Mouse (Mus musculus) cortical plate, adult 2 months (tissue): Measurements from ENCODE around the gene Mnd1. TPM values are rescaled to one million over a fixed set of nuclear protein-coding genes. Genes with fewer than 3 reads are reported as not detected.

ENCODE experiments used
- H3K27ac ChIP-seq: fragments of 200-500 bp; 2 replicates; pipeline ENCODE4 v1.5.1; 2012; ENCODE audit warnings: low read length, control low read depth, inconsistent platforms; ENCODE audit not compliant: insufficient read depth
- H3K4me1 ChIP-seq: fragments of 200-500 bp; 2 replicates; pipeline ENCODE4 v1.6.1; 2011; ENCODE audit warnings: low read length; ENCODE audit not compliant: control insufficient read depth, insufficient read depth
- H3K4me3 ChIP-seq: fragments of 200-500 bp; 2 replicates; pipeline ENCODE4 v1.5.1; 2011; ENCODE audit warnings: mild to moderate bottlenecking, low read length, control low read depth; ENCODE audit not compliant: insufficient read depth
- CTCF ChIP-seq: fragments of 200-500 bp; IDR thresholded peaks from 2 replicates; pipeline ENCODE4 v1.5.1; 2011; ENCODE audit warnings: mild to moderate bottlenecking, control low read depth, low read length; ENCODE audit not compliant: insufficient read depth; ENCODE audit errors: extremely low read depth
- POLR2A ChIP-seq: fragments of 200-500 bp; IDR thresholded peaks from 2 replicates; pipeline ENCODE4 v1.6.1; 2011; ENCODE audit warnings: mild to moderate bottlenecking, low read length, control low read depth; ENCODE audit not compliant: insufficient read depth; ENCODE audit errors: extremely low read depth
- polyA plus RNA-seq: library from polyadenylated mRNA; depleted of rRNA; stranded (reverse); fragments of >200 nt; gene quantifications from 2 replicates; pipeline ENCODE4 v1.2.3, GENCODE M21; 2012; rRNA removed

Gene Mnd1
- 0.79 and 0.94 TPM in 2 replicates for polyA plus RNA-seq

GRCm38 (mm10) chr3:84155558-84156006, at the start of gene Mnd1:
Gene Mnd1, minus strand, starts transcription at chr3:84155786.
- Histone ChIP-seq H3K4me3 (peak within 1 kb of the TSS; percentile 4; the same call in 1 of the 2 replicates), H3K4me1 (no peaks in the 10 kb centered on the region), H3K27ac (no peak within 1 kb of the TSS)
- 0 out of 2 replicates have a peak, but pooled peaks have one; percentile 36 for TF ChIP-seq POLR2A
- TF ChIP-seq CTCF = peak; percentile 57

DNA sequence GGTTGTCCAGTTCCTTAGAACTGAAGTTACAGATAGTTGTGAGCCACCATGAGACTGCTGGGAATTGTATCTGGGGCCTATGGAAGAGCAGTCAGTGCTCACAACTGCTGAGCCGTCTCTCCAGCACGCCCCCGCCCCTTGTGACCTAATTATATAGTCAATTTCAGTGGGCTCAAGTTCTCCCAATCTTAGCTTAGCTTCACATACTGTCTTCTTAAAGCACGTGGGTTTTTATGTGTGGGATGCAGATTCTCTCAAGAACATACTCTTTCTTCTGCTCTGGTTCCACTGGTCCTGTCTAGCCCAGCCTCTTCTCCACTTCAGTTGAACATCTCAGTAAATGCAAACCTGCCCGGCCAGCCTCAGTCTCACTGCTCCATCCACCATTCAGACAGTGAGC, 49.1 kb upstream of the Mnd1 start:
- Histone ChIP-seq H3K4me3 (no peak overlapping the region), H3K27ac (no peak overlapping the region), H3K4me1 (peaks cover 14% of the 10 kb centered on the region)
- TF ChIP-seq POLR2A = no peak

- Histone ChIP-seq H3K4me3 (no peak overlapping the region), H3K4me1 (peaks cover 4% of the 10 kb centered on the region; the same call in 1 of the 2 replicates), H3K27ac (no peak overlapping the region)
- TF ChIP-seq CTCF = no peak
- no peak for TF ChIP-seq POLR2A
Observed at GRCm38 (mm10) chr3:84200559-84201420, 45.2 kb upstream of the Mnd1 start.

DNA sequence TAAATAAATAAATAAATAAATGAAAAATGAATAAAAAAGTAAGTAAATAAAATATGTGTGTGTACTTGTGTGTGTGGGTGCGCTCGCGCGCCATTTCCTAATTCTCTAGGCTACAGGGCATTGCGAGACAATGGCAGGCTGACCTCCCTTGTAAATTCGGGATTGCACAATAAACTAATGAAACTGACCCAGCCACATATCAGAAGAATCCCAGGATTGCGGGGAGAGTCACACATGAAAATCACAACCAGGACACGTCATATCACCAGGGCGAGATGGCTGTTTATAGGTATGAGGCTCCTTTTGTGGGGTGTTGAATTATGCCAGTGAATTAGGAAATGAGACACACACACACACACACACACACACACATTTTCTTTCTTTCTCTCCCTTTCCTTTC, 43.9 kb upstream of the Mnd1 start:
- TF ChIP-seq CTCF = no peak
- Histone ChIP-seq H3K4me3 (no peak overlapping the region), H3K27ac (no peak overlapping the region), H3K4me1 (peaks cover 3% of the 10 kb centered on the region; the same call in 1 of the 2 replicates)

GRCm38 (mm10) chr3:84198229-84198628, 42.6 kb upstream of the Mnd1 start:
- Histone ChIP-seq H3K4me1 (peaks cover 5% of the 10 kb centered on the region; the same call in 1 of the 2 replicates), H3K4me3 (no peak overlapping the region), H3K27ac (no peak overlapping the region)
- no peak for TF ChIP-seq POLR2A
- TF ChIP-seq CTCF = no peak

- Histone ChIP-seq H3K4me3 (no peak overlapping the region), H3K4me1 (peaks cover 3% of the 10 kb centered on the region; the same call in 1 of the 2 replicates), H3K27ac (no peak overlapping the region)
- TF ChIP-seq POLR2A (no peak), CTCF (no peak)
Observed at GRCm38 (mm10) chr3:84193881-84194280, 38.3 kb upstream of the Mnd1 start.

- peaks cover 3% of the 10 kb centered on the region; the same call in 1 of the 2 replicates for H3K4me1 ChIP-seq
- H3K27ac ChIP-seq = no peak overlapping the region
- H3K4me3 ChIP-seq = no peak overlapping the region
- TF ChIP-seq CTCF (no peak), POLR2A (no peak)
Observed at GRCm38 (mm10) chr3:84191141-84191881, 35.7 kb upstream of the Mnd1 start.

DNA sequence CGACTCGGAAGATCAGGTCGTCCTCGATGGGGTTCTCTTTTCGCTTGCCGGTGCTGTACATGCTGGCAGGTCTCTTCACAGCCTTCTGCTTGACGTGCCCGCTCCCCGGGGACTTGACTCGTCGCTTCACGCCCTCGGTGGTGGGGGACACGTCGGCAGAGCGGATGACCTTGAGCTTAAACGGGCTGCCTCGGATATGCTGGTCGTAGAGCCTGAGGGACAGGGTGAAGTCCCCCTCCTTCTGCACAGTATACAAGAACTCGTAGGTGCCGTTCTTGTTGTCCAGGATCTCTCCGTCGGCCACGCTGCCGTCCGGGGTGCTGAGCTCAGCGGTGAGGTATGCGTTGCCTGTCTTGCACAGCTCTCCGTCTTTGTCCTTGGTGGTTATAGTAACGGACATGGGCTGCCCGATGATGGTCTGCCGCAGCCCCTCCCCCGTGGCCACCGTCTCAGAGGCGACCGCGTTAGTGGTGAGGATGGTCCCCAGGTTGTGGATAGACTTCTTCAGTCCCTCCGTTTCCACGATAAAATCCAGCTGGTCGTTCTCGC, 35.0 kb upstream of the Mnd1 start:
- no peak for TF ChIP-seq POLR2A
- TF ChIP-seq CTCF = no peak
- Histone ChIP-seq H3K4me1 (peaks cover 3% of the 10 kb centered on the region; the same call in 1 of the 2 replicates), H3K27ac (no peak overlapping the region), H3K4me3 (no peak overlapping the region)

DNA sequence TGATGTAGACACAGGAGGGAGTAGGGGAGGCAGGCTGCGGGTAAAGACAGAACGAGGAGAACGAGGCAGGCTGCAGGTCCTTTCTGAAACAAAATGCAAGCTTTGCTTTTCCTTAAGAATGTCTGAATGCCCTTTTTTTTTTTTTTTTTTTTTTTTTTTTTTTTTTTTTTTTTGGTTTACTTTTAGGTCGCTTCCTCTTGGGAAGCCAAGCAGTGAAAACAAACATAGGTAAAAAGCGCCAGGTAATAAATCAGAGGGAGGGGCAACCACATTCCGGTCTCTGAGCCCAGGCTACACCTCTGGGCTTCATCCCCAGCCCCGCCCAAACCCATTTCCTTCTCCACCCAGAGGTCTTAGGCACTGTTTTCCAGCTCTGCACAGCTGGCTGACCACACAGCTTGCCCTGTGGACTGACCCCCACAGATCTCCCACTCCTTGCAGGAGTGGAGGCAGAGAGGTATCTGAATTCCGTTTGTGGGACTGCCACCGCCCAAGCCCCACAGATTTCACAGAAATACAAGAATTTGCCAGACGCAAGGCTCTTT, 34.1 kb upstream of the Mnd1 start:
- no peak overlapping the region for H3K27ac ChIP-seq
- no peak for TF ChIP-seq CTCF
- no peak for TF ChIP-seq POLR2A
- H3K4me1 ChIP-seq = peaks cover 3% of the 10 kb centered on the region; the same call in 1 of the 2 replicates
- H3K4me3 ChIP-seq = no peak overlapping the region
